Mouse (Mus musculus) c-Kit-negative CD71-positive TER-119-positive erythroid progenitor cells, embryonic 14.5 days (primary cell): ENCODE results near the gene Ntn4.
A peak's percentile ranks its signal among the peaks of the same experiment; 100 is the strongest.

ENCODE experiments used
- DNase-seq: peaks from one replicate; pipeline ENCODE4 v3.0.0-alpha.2; 2013; ENCODE audit warnings: low read depth, low spot score

Ntn4 gene

GRCm38 (mm10) chr10:93730514-93730913, 90.0 kb downstream of the Ntn4 start:
- DNase-seq: no peak

GRCm38 (mm10) chr10:93731248-93731691, 90.8 kb downstream of the Ntn4 start:
- no peak for DNase-seq

GRCm38 (mm10) chr10:93736114-93736645, 95.7 kb downstream of the Ntn4 start:
- DNase-seq: no peak

GRCm38 (mm10) chr10:93737080-93737479, 96.6 kb downstream of the Ntn4 start:
- no peak for DNase-seq

- DNase-seq: no peak
These were observed 101.1 kb downstream of the Ntn4 start for GRCm38 (mm10) chr10:93741446-93742096.

GRCm38 (mm10) chr10:93742097-93742446, 101.6 kb downstream of the Ntn4 start:
- DNase-seq: no peak

GRCm38 (mm10) chr10:93742598-93742997, 102.1 kb downstream of the Ntn4 start:
- no peak for DNase-seq

GRCm38 (mm10) chr10:93749267-93750192, 109.0 kb downstream of the Ntn4 start:
- no peak for DNase-seq

- DNase-seq: no peak
These were observed 110.8 kb downstream of the Ntn4 start for GRCm38 (mm10) chr10:93751302-93751701.

GRCm38 (mm10) chr10:93753711-93754391, 113.4 kb downstream of the Ntn4 start:
- no peak for DNase-seq

GRCm38 (mm10) chr10:93756211-93756610, 115.7 kb downstream of the Ntn4 start:
- DNase-seq: no peak

- no peak for DNase-seq
These were observed 119.2 kb downstream of the Ntn4 start for GRCm38 (mm10) chr10:93759644-93760043.

- no peak for DNase-seq
These were observed 119.9 kb downstream of the Ntn4 start for GRCm38 (mm10) chr10:93760429-93760828.

GRCm38 (mm10) chr10:93763074-93763473, 122.6 kb downstream of the Ntn4 start:
- peak; percentile 29 for DNase-seq

GRCm38 (mm10) chr10:93766221-93766620, 125.7 kb downstream of the Ntn4 start:
- no peak for DNase-seq

- DNase-seq: no peak
These were observed 126.8 kb downstream of the Ntn4 start for GRCm38 (mm10) chr10:93767245-93767644.

- DNase-seq: no peak
These were observed 127.7 kb downstream of the Ntn4 start for GRCm38 (mm10) chr10:93768222-93768621.

- DNase-seq: no peak
These were observed 131.5 kb downstream of the Ntn4 start for GRCm38 (mm10) chr10:93771931-93772465.

- no peak for DNase-seq
These were observed 132.0 kb downstream of the Ntn4 start for GRCm38 (mm10) chr10:93772492-93772891.

GRCm38 (mm10) chr10:93776731-93777151, 136.3 kb downstream of the Ntn4 start:
- DNase-seq: no peak

- DNase-seq: peak; percentile 5
These were observed 136.9 kb downstream of the Ntn4 start for GRCm38 (mm10) chr10:93777372-93777771.
